Mouse (Mus musculus) erythroid progenitor cell, adult 5-6 weeks (primary cell): ENCODE results near the gene Nrn1l. TPM values are rescaled to one million over a fixed set of nuclear protein-coding genes. Genes with fewer than 3 reads are reported as not detected.

Experiments used
- ATAC-seq: replicated peaks from 2 replicates; pipeline ENCODE4 v1.8.0; 2016; ENCODE audit warnings: moderate number of reproducible peaks, mild to moderate bottlenecking, moderate TSS enrichment, inconsistent platforms; ENCODE audit not compliant: poor library complexity, low FRiP score, severe bottlenecking
- total RNA-seq, 2 experiments: library from RNA; stranded (forward) in 1 of 2; stranded (reverse) in 1 of 2; fragments of 150-400 nt in 1 of 2; fragments of 186-747, 209-891 nt in 1 of 2; gene quantifications; 2 replicates each; pipeline versions ENCODE4 v1.2.3 to v1.2.4; 2015 to 2017; ENCODE audit warnings: low replicate concordance in 2 of 2

Nrn1l gene
- total RNA-seq (2015; ENCODE audit: low replicate concordance) (not detected in 2 replicates), total RNA-seq (2017; ENCODE audit: low replicate concordance) (not detected in 2 replicates)

GRCm38 (mm10) chr8:105893339-105893738 lies at the start of gene Nrn1l:
Gene Nrn1l (plus strand): TSS chr8:105893567.
- peak; percentile 44; the same call in 1 of the 2 replicates for ATAC-seq

GRCm38 (mm10) chr8:105846678-105847077 lies 46.7 kb upstream of the Nrn1l start:
- no peak for ATAC-seq

- ATAC-seq, result no peak
These were observed 43.4 kb upstream of the Nrn1l start for GRCm38 (mm10) chr8:105850014-105850413.

GRCm38 (mm10) chr8:105850611-105851010 lies 42.8 kb upstream of the Nrn1l start:
- no peak for ATAC-seq

GRCm38 (mm10) chr8:105851651-105852143 lies 41.7 kb upstream of the Nrn1l start:
- ATAC-seq, result peak; percentile 79

GRCm38 (mm10) chr8:105852146-105852729 lies 41.1 kb upstream of the Nrn1l start:
- ATAC-seq, result no peak

GRCm38 (mm10) chr8:105853178-105853577 lies 40.2 kb upstream of the Nrn1l start, which contains the start of gene Cenpt:
Gene Cenpt (minus strand): TSS chr8:105853278.
- no peak for ATAC-seq

GRCm38 (mm10) chr8:105854303-105854702 lies 39.1 kb upstream of the Nrn1l start:
- no peak for ATAC-seq

GRCm38 (mm10) chr8:105854715-105855216 lies 38.6 kb upstream of the Nrn1l start, which contains the start of gene Thap11:
Gene Thap11 (plus strand): TSS chr8:105855132.
- ATAC-seq, result peak; percentile 73

GRCm38 (mm10) chr8:105855248-105856167 lies 37.9 kb upstream of the Nrn1l start:
- peak; percentile 5; the same call in 1 of the 2 replicates for ATAC-seq

GRCm38 (mm10) chr8:105856168-105856835 lies 37.1 kb upstream of the Nrn1l start:
- no peak for ATAC-seq

- no peak for ATAC-seq
These were observed 34.9 kb upstream of the Nrn1l start for GRCm38 (mm10) chr8:105858495-105858894.

GRCm38 (mm10) chr8:105859314-105859713 lies 34.1 kb upstream of the Nrn1l start:
- ATAC-seq, result peak; percentile 36

- peak; percentile 86 for ATAC-seq
These were observed 33.0 kb upstream of the Nrn1l start, which contains the start of gene Nutf2 for GRCm38 (mm10) chr8:105860143-105860981. Gene Nutf2 (plus strand): TSS chr8:105860580.

GRCm38 (mm10) chr8:105861951-105862350 lies 31.4 kb upstream of the Nrn1l start:
- no peak for ATAC-seq

- peak; percentile 56 for ATAC-seq
These were observed 26.9 kb upstream of the Nrn1l start for GRCm38 (mm10) chr8:105866364-105867029.

GRCm38 (mm10) chr8:105874301-105874700 lies 19.1 kb upstream of the Nrn1l start:
- no peak for ATAC-seq

- peak; percentile 97 for ATAC-seq
These were observed 12.4 kb upstream of the Nrn1l start, which contains the start of gene Edc4 for GRCm38 (mm10) chr8:105880754-105881520. Gene Edc4 (plus strand): TSS chr8:105880881.
